Mouse (Mus musculus): ENCODE results near the gene Rras.

- no peak for TF ChIP-seq CTCF (IDR thresholded peaks at IDR 0.05; ENCODE audit: low read depth)
- TF ChIP-seq EP300 (optimal IDR thresholded peaks at IDR 0.05): no peak
Observed at GRCm38 (mm10) chr7:44997940-44998428, 19.8 kb upstream of the Rras start.
